Mouse (Mus musculus) liver, postnatal 0 days (tissue): ENCODE measurements around the gene Izumo1r. TPM values are rescaled to one million over a fixed set of nuclear protein-coding genes. Genes with fewer than 3 reads are reported as not detected.
"Not testable (repeated sequence)": the region's sequence is repeated elsewhere in the genome, so short reads cannot be mapped to it uniquely, and the experiment has no call there.

Experiments
- ATAC-seq: fragments of 200-750 bp; cut with Nextera tagmentation; 2 replicates; pipeline ENCODE4 v1.8.0; 2017; ENCODE audit warnings: mild to moderate bottlenecking, moderate library complexity
- DNase-seq: peaks from one replicate; pipeline ENCODE4 v3.0.0-alpha.2; 2016
- H3K27ac ChIP-seq: fragments of 300-500 bp; sonication (generic); 2 replicates; pipeline ENCODE4 v1.5.1; 2014; ENCODE audit warnings: antibody characterized with exemption, moderate library complexity, mild to moderate bottlenecking, low read depth
- H3K27me3 ChIP-seq: fragments of 300-500 bp; sonication (generic); 2 replicates; pipeline ENCODE4 v1.6.1; 2014; ENCODE audit warnings: low read length, control low read depth, mixed read lengths; ENCODE audit not compliant: insufficient read depth
- H3K36me3 ChIP-seq: fragments of 300-500 bp; sonication (generic); replicated peaks from 2 replicates; pipeline ENCODE4 v1.6.1; 2014; ENCODE audit warnings: mild to moderate bottlenecking, control low read depth, low read length, moderate library complexity, mixed read lengths; ENCODE audit not compliant: insufficient read depth
- H3K4me1 ChIP-seq: fragments of 300-500 bp; sonication (generic); 2 replicates; pipeline ENCODE4 v1.6.1; 2014; ENCODE audit warnings: antibody characterized with exemption, mild to moderate bottlenecking, control low read depth; ENCODE audit not compliant: insufficient read depth
- H3K4me2 ChIP-seq: fragments of 300-500 bp; sonication (generic); 2 replicates; pipeline ENCODE4 v1.6.1; 2014; ENCODE audit warnings: low read depth, mild to moderate bottlenecking, low read length, moderate library complexity, mixed read lengths
- H3K4me3 ChIP-seq: fragments of 300-500 bp; sonication (generic); 2 replicates; pipeline ENCODE4 v1.5.1; 2014; ENCODE audit warnings: low read depth, low read length
- H3K9ac ChIP-seq: fragments of 300-500 bp; sonication (generic); replicated peaks from 2 replicates; pipeline ENCODE4 v1.6.1; 2014; ENCODE audit warnings: mild to moderate bottlenecking, moderate library complexity
- H3K9me3 ChIP-seq: fragments of 300-500 bp; sonication (generic); 2 replicates; pipeline ENCODE4 v1.6.1; 2016; ENCODE audit warnings: mild to moderate bottlenecking, control low read depth, low read length, mixed read lengths
- CTCF ChIP-seq: sonication (generic); IDR thresholded peaks from 2 replicates; pipeline ENCODE4 v1.5.1; 2016; ENCODE audit warnings: antibody characterized with exemption, low read depth
- EP300 ChIP-seq: IDR thresholded peaks from 2 replicates; pipeline ENCODE4 v1.6.1; 2016; ENCODE audit warnings: antibody characterized with exemption, low read depth, mild to moderate bottlenecking
- WGBS: fragments of 180-500 bp; shearing (Covaris S2); extraction: QIAGEN DNeasy Blood & Tissue Kit; methylation state at CpG from one replicate; pipeline ENCODE4 v1.1.7; 2014; ENCODE audit not compliant: insufficient replicate concordance; 5-methylcytosine and 5-hydroxymethylcytosine counted together
- polyA plus RNA-seq: library from polyadenylated mRNA; unstranded; fragments of >200 nt; fragmentation: Nextera tagmentation; extraction: Ambion mirVana; gene quantifications from 2 replicates; pipeline ENCODE4 v1.2.1, GENCODE M21; 2015

Gene Izumo1r
- polyA plus RNA-seq, 1 experiment from 2014 or later: not detected

DNA sequence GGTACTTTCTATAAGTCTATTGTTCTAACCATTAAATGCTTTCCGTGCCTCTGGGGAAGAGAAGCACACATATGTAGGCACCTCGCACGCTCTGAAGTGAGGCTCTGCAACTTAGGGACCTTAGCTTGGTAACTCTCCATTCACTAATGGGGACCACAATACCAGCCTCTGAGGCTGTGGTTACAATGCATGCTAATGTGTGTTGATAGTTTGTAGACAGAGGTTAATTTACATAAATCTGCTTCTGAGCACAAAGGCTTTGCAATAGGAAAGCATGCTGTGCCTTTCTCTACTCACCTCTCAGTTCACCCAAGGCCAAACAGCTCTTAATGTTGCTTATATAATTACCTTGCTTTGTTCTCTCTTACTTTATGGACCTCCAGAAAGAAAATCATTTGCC is 13.1 kb downstream of the Izumo1r start:
- WGBS: 77% methylated on average over 3 of the region's 3 CpGs
- Histone ChIP-seq H3K4me3 (no peak overlapping the region), H3K4me2 (no peak overlapping the region), H3K36me3 (no peaks in the 10 kb centered on the region), H3K4me1 (peaks cover 8% of the 10 kb centered on the region), H3K27ac (no peak overlapping the region), H3K27me3 (no peaks in the 10 kb centered on the region), H3K9me3 (peaks cover 3% of the 10 kb centered on the region; the same call in 1 of the 2 replicates), H3K9ac (no peak overlapping the region)
- DNase-seq: no peak
- no peak for ATAC-seq
- no peak for TF ChIP-seq CTCF
- TF ChIP-seq EP300: no peak

DNA sequence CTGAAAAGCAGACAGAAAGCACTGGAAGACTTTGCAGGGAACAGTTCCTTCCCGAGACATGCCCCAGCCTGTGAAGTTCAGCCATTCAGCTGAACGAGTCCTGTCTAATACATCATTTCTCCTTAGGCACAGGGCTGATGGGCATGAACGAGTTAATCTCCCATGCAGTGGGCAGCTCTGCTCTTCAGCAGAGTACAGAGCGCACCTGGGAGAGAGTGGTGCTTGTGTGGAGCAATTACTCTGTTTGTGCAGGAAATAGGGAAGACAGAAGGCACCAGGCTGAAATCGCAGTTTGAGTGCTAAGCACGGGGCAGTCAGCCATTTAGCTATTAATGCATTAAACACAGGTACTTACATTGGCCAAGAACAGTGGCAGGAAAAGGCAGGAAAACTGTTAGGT is 15.1 kb downstream of the Izumo1r start:
- Histone ChIP-seq H3K9me3 (no peaks in the 10 kb centered on the region), H3K4me1 (peaks cover 7% of the 10 kb centered on the region), H3K9ac (no peak overlapping the region), H3K4me3 (no peak overlapping the region), H3K36me3 (no peaks in the 10 kb centered on the region), H3K27me3 (no peaks in the 10 kb centered on the region), H3K27ac (no peak overlapping the region), H3K4me2 (no peak overlapping the region)
- DNase-seq (no peak), ATAC-seq (no peak)
- WGBS: 71% methylated on average over 6 of the region's 6 CpGs
- TF ChIP-seq EP300 (no peak), CTCF (no peak)

DNA sequence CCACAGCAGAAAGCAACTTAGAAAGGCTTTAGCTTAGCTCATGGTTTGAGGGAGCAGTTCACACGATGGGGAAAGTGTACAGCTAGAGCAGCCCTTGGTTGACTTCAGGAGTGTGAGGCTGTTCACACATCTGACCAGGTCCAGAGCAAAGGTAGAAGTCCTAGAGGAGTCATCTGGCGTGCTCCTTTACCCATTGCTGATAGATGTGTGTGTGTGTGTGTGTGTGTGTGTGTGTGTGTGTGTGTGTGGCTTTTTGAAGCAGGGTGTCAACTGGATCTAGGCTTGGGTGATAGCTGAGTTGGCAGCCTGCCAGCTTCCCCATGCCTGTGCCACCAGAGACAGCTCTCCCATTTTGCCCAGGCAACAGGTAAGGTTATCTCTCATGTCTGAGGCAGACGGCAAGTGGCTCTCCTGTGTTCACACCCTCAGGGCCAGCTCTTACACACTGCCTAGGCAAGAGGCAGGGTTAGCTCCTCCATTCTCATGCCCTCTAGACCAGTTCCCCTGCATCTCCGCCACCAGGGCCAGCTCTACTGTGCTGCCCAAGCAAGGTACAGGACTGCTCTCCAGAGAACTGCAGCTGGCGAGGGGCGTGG is 15.9 kb downstream of the Izumo1r start:
- no peak overlapping the region for H3K9ac ChIP-seq
- TF ChIP-seq EP300 (no peak), CTCF (no peak)
- H3K4me3 ChIP-seq: no peak overlapping the region
- 64% methylated on average over 6 of the region's 6 CpGs for WGBS
- no peaks in the 10 kb centered on the region for H3K27me3 ChIP-seq
- no peaks in the 10 kb centered on the region for H3K4me1 ChIP-seq
- H3K36me3 ChIP-seq: no peaks in the 10 kb centered on the region
- peak; percentile 33; the same call in 1 of the 2 replicates for ATAC-seq
- DNase-seq: peak; percentile 28
- no peak overlapping the region for H3K27ac ChIP-seq
- H3K9me3 ChIP-seq: no peaks in the 10 kb centered on the region
- no peak overlapping the region for H3K4me2 ChIP-seq

DNA sequence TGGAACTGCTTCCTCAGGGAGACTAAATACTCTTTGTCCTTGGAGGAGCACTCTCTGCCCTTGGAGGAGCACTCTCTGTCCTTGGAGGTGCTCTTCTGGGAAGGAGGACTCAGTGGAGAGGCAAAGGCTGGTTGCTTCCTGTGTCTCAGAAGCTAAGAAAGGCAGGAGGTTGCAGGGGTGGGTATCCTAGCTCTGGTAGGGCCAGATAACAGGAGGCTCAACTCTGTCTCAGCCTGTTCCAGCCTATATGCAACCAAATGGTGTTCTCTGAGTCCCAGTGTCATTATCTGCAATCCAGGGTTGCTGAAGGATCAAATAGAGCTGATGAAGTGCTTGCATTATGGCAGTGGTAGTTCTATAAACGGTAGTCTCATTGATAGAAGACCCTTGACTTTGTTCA is 17.8 kb downstream of the Izumo1r start:
- Histone ChIP-seq H3K9me3 (no peaks in the 10 kb centered on the region), H3K36me3 (no peaks in the 10 kb centered on the region), H3K27me3 (no peaks in the 10 kb centered on the region), H3K9ac (no peak overlapping the region), H3K4me2 (no peak overlapping the region), H3K27ac (no peak overlapping the region), H3K4me3 (no peak overlapping the region), H3K4me1 (no peaks in the 10 kb centered on the region)
- TF ChIP-seq CTCF (no peak), EP300 (no peak)
- ATAC-seq (peak; percentile 27; the same call in 1 of the 2 replicates), DNase-seq (no peak)
- 50% methylated on average over 1 of the region's 1 CpGs for WGBS

DNA sequence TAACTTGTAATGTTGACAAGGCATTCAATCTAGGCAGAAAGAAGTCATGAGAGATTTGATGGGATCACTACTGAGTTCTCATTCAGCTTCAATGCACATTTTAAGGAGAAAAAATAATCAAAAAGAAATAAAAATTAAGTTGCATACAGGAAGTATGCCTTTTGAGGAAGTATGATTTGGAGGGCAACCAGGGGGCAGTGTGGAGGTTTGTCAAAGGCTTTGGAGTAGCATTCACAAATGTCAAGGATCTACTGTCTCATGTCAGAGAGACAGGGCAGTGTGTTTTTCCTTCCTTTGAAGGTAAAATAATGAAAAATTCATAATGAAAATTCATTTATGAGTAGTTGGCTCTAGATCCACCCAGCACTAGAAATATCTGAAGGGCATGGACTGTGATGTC is 18.6 kb downstream of the Izumo1r start:
- no peak for TF ChIP-seq EP300
- TF ChIP-seq CTCF: peak; percentile 36; the same call in 1 of the 2 replicates
- Histone ChIP-seq H3K27me3 (no peaks in the 10 kb centered on the region), H3K36me3 (no peaks in the 10 kb centered on the region), H3K27ac (no peak overlapping the region), H3K4me1 (no peaks in the 10 kb centered on the region), H3K9ac (no peak overlapping the region), H3K4me3 (no peak overlapping the region), H3K9me3 (no peaks in the 10 kb centered on the region), H3K4me2 (no peak overlapping the region)
- DNase-seq (no peak), ATAC-seq (no peak)

DNA sequence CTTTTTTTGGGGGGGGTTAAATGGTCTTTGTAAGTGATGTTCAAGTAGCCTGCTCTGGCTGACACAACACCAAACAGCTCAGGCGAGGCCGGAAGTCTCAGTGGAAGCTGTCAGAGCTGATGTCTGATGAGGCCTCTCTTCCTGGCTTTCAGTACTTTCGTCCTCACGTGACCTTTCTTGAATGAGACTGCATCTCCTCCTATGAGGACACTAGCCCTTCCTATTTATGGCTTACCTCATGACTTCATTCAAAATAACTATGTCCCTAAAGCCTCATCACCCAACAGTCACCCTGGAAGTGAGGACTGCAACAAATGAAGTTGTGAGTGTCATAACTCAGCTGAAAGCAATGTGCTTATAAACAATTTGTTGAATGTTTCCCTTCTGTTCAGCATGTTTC is 19.1 kb downstream of the Izumo1r start:
- H3K27me3 ChIP-seq: no peaks in the 10 kb centered on the region
- H3K27ac ChIP-seq: no peak overlapping the region
- H3K9ac ChIP-seq: no peak overlapping the region
- no peak for ATAC-seq
- no peak overlapping the region for H3K4me2 ChIP-seq
- WGBS: 41% methylated on average over 4 of the region's 4 CpGs
- no peaks in the 10 kb centered on the region for H3K9me3 ChIP-seq
- TF ChIP-seq EP300 (no peak), CTCF (no peak)
- no peak overlapping the region for H3K4me3 ChIP-seq
- DNase-seq: no peak
- no peaks in the 10 kb centered on the region for H3K36me3 ChIP-seq
- no peaks in the 10 kb centered on the region for H3K4me1 ChIP-seq

DNA sequence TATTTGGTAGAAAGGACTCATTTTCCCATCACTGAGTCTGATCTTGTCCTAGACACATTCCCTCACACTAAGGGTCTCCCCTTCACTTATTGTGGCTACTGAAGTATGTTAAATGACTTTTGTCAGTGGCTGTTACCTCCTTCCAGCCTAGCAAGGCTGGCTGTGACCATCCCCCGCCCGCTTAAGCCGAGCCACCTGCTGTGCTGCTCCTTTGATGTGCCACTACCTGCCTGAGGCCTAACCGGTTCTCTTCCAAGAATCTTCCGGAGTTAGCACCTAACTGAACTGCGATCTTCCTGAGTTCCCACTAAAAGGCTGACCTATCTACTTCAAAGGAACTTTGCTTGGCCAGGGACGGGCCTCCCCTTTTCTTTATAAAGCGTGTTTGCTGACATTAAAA is 27.2 kb downstream of the Izumo1r start:
- not testable (repeated sequence) for H3K4me2 ChIP-seq, H3K4me3 ChIP-seq, H3K9me3 ChIP-seq, ATAC-seq, H3K4me1 ChIP-seq, H3K27me3 ChIP-seq, H3K9ac ChIP-seq, H3K36me3 ChIP-seq, H3K27ac ChIP-seq, DNase-seq
- WGBS: 54% methylated on average over 8 of the region's 8 CpGs
